Mouse (Mus musculus): ENCODE results near the gene Ush2a. TPM values are rescaled to one million over a fixed set of nuclear protein-coding genes. Genes with fewer than 3 reads are reported as not detected.

Gene Ush2a
- total and polyA plus RNA-seq, 2 experiments, result under 0.01 TPM

GRCm38 (mm10) chr1:188833906-188834305 lies 572.1 kb downstream of the Ush2a start:
- WGBS, result 78% methylated on average over 9 of the region's 9 CpGs
- Histone ChIP-seq H3K4me3 (ENCODE audit: insufficient read depth, low read depth, low read length) (no peak overlapping the region), H3K79me2 (ENCODE audit: control insufficient read depth, insufficient read depth, low read length) (no peaks in the 10 kb centered on the region), H3K27ac (replicated peaks; ENCODE audit: insufficient read depth, low read depth, low read length) (no peak overlapping the region), H3K27me3 (ENCODE audit: control insufficient read depth, insufficient read depth, low read length) (no peaks in the 10 kb centered on the region), H3K36me3 (ENCODE audit: control insufficient read depth, insufficient read depth, low read length) (no peaks in the 10 kb centered on the region), H3K9ac (ENCODE audit: low read depth, low read length) (no peak overlapping the region), H3K4me1 (ENCODE audit: control insufficient read depth, insufficient read depth, low read length) (no peaks in the 10 kb centered on the region)
- TF ChIP-seq POLR2A (IDR thresholded peaks at IDR 0.05; ENCODE audit: extremely low read depth, insufficient read depth, low read length), result no peak
- no peak for TF ChIP-seq CTCF (IDR thresholded peaks at IDR 0.05; ENCODE audit: low read depth, low read length)
- DNase-seq (ENCODE audit: extremely low read depth, low read depth, low spot score), result no peak

DNA sequence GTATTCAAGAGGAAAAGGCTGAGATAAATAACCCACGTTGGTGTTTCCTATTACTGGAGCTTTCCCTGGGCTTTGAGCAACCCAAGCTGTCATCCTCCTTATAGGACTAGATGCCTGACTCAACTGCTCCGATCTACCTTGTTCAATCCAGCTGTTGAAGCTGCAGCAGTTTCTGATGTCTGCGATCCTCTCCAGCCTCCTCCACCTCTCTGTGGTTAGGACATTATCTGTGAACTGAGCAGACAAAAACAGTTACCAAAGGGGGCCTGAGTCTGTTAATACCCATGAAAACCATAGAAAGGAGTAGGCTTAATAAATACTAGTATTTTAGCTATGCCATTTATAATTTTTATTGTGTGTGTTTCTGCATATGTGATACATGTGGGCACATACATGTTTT lies 572.9 kb downstream of the Ush2a start:
- no peak for TF ChIP-seq POLR2A (IDR thresholded peaks at IDR 0.05; ENCODE audit: extremely low read depth, insufficient read depth, low read length)
- no peak for TF ChIP-seq CTCF (IDR thresholded peaks at IDR 0.05; ENCODE audit: low read depth, low read length)
- no peak overlapping the region for H3K27ac ChIP-seq (replicated peaks; ENCODE audit: insufficient read depth, low read depth, low read length)
- H3K4me1 ChIP-seq (ENCODE audit: control insufficient read depth, insufficient read depth, low read length), result no peaks in the 10 kb centered on the region
- H3K36me3 ChIP-seq (ENCODE audit: control insufficient read depth, insufficient read depth, low read length), result no peaks in the 10 kb centered on the region
- H3K27me3 ChIP-seq (ENCODE audit: control insufficient read depth, insufficient read depth, low read length), result no peaks in the 10 kb centered on the region
- no peak overlapping the region for H3K9ac ChIP-seq (ENCODE audit: low read depth, low read length)
- H3K4me3 ChIP-seq (ENCODE audit: insufficient read depth, low read depth, low read length), result no peak overlapping the region
- H3K79me2 ChIP-seq (ENCODE audit: control insufficient read depth, insufficient read depth, low read length), result no peaks in the 10 kb centered on the region
- DNase-seq (ENCODE audit: extremely low read depth, low read depth, low spot score), result no peak
- WGBS, result 81% methylated on average over 3 of the region's 3 CpGs

DNA sequence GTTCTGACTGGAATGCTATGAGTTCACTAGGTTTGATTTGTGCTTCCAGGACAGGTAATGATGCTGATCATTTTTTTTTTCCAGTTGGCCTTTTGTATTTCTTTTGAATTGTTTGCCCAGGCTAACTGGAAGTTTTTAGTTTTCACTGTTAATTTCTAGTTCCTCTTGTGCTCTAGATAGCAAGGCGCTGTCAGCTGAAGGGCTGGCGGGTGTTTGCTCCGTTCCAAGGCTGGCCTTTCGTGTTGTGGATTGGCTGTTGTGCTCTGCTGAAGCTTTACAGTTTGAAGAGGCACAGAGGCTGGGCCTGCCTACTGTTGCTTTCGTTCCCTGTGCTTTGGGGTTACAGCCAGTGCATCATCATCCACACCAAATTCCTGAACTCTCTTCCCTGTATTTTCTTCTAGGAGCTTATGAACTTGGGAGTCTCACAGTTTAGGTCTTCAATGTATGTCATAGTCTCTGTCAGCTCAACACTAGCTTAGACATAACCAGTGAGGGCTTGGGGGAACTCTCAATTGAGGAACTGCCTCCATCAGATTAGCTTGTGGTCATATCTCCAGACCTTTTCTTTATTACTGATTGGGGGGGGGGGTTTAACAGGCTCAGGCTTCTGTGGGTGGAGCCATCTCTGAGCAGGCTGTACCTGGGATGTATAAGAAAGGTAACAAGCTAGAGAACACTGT lies 575.9 kb downstream of the Ush2a start:
- Histone ChIP-seq H3K9ac (ENCODE audit: low read depth, low read length) (no peak overlapping the region), H3K36me3 (ENCODE audit: control insufficient read depth, insufficient read depth, low read length) (no peaks in the 10 kb centered on the region), H3K27me3 (ENCODE audit: control insufficient read depth, insufficient read depth, low read length) (no peaks in the 10 kb centered on the region), H3K4me1 (ENCODE audit: control insufficient read depth, insufficient read depth, low read length) (no peaks in the 10 kb centered on the region), H3K4me3 (ENCODE audit: insufficient read depth, low read depth, low read length) (no peak overlapping the region), H3K27ac (replicated peaks; ENCODE audit: insufficient read depth, low read depth, low read length) (no peak overlapping the region), H3K79me2 (ENCODE audit: control insufficient read depth, insufficient read depth, low read length) (no peaks in the 10 kb centered on the region)
- no peak for DNase-seq (ENCODE audit: extremely low read depth, low read depth, low spot score)
- TF ChIP-seq POLR2A (IDR thresholded peaks at IDR 0.05; ENCODE audit: extremely low read depth, insufficient read depth, low read length) (no peak), CTCF (IDR thresholded peaks at IDR 0.05; ENCODE audit: low read depth, low read length) (no peak)
- WGBS, result 89% methylated on average over 5 of the region's 5 CpGs

- DNase-seq (ENCODE audit: extremely low read depth, low read depth, low spot score), result no peak
- Histone ChIP-seq H3K4me3 (ENCODE audit: insufficient read depth, low read depth, low read length) (no peak overlapping the region), H3K79me2 (ENCODE audit: control insufficient read depth, insufficient read depth, low read length) (no peaks in the 10 kb centered on the region), H3K27ac (replicated peaks; ENCODE audit: insufficient read depth, low read depth, low read length) (no peak overlapping the region), H3K36me3 (ENCODE audit: control insufficient read depth, insufficient read depth, low read length) (no peaks in the 10 kb centered on the region), H3K9ac (ENCODE audit: low read depth, low read length) (no peak overlapping the region), H3K27me3 (ENCODE audit: control insufficient read depth, insufficient read depth, low read length) (no peaks in the 10 kb centered on the region), H3K4me1 (ENCODE audit: control insufficient read depth, insufficient read depth, low read length) (no peaks in the 10 kb centered on the region)
- TF ChIP-seq POLR2A (IDR thresholded peaks at IDR 0.05; ENCODE audit: extremely low read depth, insufficient read depth, low read length) (no peak), CTCF (IDR thresholded peaks at IDR 0.05; ENCODE audit: low read depth, low read length) (peak; percentile 5; the same call in 1 of the 2 replicates)
- WGBS, result 86% methylated on average over 6 of the region's 6 CpGs
These were observed 585.4 kb downstream of the Ush2a start for GRCm38 (mm10) chr1:188847242-188847641.

GRCm38 (mm10) chr1:188852776-188853175 lies 591.0 kb downstream of the Ush2a start:
- 68% methylated on average over 5 of the region's 5 CpGs for WGBS
- Histone ChIP-seq H3K4me3 (ENCODE audit: insufficient read depth, low read depth, low read length) (no peak overlapping the region), H3K27me3 (ENCODE audit: control insufficient read depth, insufficient read depth, low read length) (no peaks in the 10 kb centered on the region), H3K9ac (ENCODE audit: low read depth, low read length) (no peak overlapping the region), H3K79me2 (ENCODE audit: control insufficient read depth, insufficient read depth, low read length) (no peaks in the 10 kb centered on the region), H3K36me3 (ENCODE audit: control insufficient read depth, insufficient read depth, low read length) (no peaks in the 10 kb centered on the region), H3K27ac (replicated peaks; ENCODE audit: insufficient read depth, low read depth, low read length) (no peak overlapping the region), H3K4me1 (ENCODE audit: control insufficient read depth, insufficient read depth, low read length) (no peaks in the 10 kb centered on the region; the same call in 1 of the 2 replicates)
- DNase-seq (ENCODE audit: extremely low read depth, low read depth, low spot score), result no peak
- TF ChIP-seq POLR2A (IDR thresholded peaks at IDR 0.05; ENCODE audit: extremely low read depth, insufficient read depth, low read length), result no peak
- TF ChIP-seq CTCF (IDR thresholded peaks at IDR 0.05; ENCODE audit: low read depth, low read length), result no peak

GRCm38 (mm10) chr1:188854240-188854639 lies 592.4 kb downstream of the Ush2a start:
- no peaks in the 10 kb centered on the region for H3K79me2 ChIP-seq (ENCODE audit: control insufficient read depth, insufficient read depth, low read length)
- H3K9ac ChIP-seq (ENCODE audit: low read depth, low read length), result no peak overlapping the region
- H3K4me3 ChIP-seq (ENCODE audit: insufficient read depth, low read depth, low read length), result no peak overlapping the region
- TF ChIP-seq POLR2A (IDR thresholded peaks at IDR 0.05; ENCODE audit: extremely low read depth, insufficient read depth, low read length), result no peak
- no peak for TF ChIP-seq CTCF (IDR thresholded peaks at IDR 0.05; ENCODE audit: low read depth, low read length)
- H3K27me3 ChIP-seq (ENCODE audit: control insufficient read depth, insufficient read depth, low read length), result no peaks in the 10 kb centered on the region
- DNase-seq (ENCODE audit: extremely low read depth, low read depth, low spot score), result no peak
- H3K4me1 ChIP-seq (ENCODE audit: control insufficient read depth, insufficient read depth, low read length), result no peaks in the 10 kb centered on the region; the same call in 1 of the 2 replicates
- H3K27ac ChIP-seq (replicated peaks; ENCODE audit: insufficient read depth, low read depth, low read length), result no peak overlapping the region
- no peaks in the 10 kb centered on the region for H3K36me3 ChIP-seq (ENCODE audit: control insufficient read depth, insufficient read depth, low read length)
